Mouse (Mus musculus): ENCODE measurements around the gene E130114P18Rik. TPM values are rescaled to one million over a fixed set of nuclear protein-coding genes. Genes with fewer than 3 reads are reported as not detected.

Gene E130114P18Rik
- total and polyA plus RNA-seq, 2 experiments from 2014 or later = 15.2 to 19.3 TPM

DNA sequence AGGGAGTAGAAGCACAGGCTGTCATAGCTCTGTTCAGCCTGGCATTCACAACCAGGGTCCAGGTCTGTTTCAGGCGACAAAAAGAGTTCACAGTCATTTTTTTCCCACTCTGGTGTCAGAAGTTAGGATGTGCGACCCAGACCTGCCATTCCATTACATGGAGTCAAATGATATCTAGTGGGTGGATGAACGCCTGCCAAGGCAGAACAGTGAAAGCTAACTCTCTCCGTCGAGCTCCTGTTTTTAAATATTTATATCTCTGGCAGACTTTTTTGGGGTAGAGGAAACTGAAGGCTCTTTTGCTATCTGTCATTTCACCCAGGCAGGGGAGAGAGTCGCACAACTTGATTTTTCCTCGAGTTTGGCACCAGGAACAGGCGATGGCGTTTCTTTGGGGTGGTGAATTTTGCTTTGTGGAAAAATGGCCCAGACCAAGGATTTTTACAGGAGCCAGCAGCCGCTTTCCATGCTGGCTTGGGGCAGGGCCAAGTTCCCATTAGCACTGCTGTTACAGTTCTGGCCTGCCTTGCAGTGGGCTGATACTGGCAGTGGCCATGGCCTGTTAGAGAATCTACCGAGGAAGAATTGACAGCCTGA, 166.5 kb downstream of the E130114P18Rik start:
- Histone ChIP-seq H3K9ac (no peak overlapping the region), H3K27me3 (ENCODE audit: insufficient read depth, low read length) (no peaks in the 10 kb centered on the region), H3K4me1 (ENCODE audit: insufficient read depth) (peaks cover 26% of the 10 kb centered on the region), H3K9me3 (ENCODE audit: low read length) (no peaks in the 10 kb centered on the region), H3K4me3 (ENCODE audit: low read depth, low read length) (no peak overlapping the region), H3K27ac (ENCODE audit: low read depth, low read length) (peak overlapping the region; percentile 46), H3K36me3 (ENCODE audit: insufficient read depth) (no peaks in the 10 kb centered on the region), H3K4me2 (ENCODE audit: low read depth) (no peak overlapping the region)
- 28% methylated on average over 11 of the region's 11 CpGs for WGBS
- ATAC-seq (peak; percentile 72), DNase-seq (peak; percentile 81)
- no peak for TF ChIP-seq CTCF (IDR thresholded peaks at IDR 0.05; ENCODE audit: low read depth)

DNA sequence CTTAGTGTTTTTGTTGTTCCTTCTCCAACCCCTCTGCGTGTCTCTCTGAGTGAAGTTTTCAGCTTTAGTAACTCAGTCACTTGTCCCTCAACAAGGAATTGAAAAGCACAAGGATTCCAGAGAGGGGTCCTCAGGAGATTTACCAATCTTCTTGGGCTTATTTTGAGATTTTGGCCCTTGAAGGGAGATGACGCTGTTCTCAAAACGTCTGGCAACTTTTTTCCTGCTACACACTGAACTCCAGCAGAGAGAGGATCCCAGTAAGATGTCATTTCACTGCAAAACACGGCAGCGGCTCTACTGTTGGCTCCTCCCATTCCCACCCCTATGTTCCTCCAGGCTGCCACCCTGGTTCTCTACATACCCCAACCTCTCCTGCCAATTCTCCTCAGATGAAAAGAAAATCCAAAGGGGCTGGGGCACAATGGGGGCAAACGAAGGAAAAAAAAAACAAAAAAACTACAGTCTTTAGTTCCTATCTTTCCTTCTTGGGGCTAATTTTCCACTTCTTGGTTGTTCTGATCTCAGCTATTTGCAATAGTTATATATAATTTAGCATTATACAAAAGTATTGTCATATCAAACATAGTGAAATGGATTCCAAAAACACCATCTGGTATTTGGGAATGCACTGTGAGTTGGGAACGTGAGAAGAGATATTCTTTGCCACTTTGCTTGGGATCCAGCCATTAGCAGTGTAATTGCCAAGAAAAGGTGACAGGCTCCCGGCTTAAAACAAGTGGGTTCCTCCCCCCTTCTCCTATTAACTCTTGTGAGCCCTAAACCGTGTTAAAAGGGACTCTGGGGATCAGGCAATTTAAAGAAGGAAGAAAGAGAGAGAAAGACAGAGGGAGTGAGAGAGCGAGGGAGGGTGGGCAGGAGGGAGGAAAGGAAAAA, 167.8 kb downstream of the E130114P18Rik start:
- Histone ChIP-seq H3K4me1 (ENCODE audit: insufficient read depth) (peaks cover 26% of the 10 kb centered on the region), H3K9ac (no peak overlapping the region), H3K4me2 (ENCODE audit: low read depth) (peak overlapping the region; percentile 15), H3K9me3 (ENCODE audit: low read length) (no peaks in the 10 kb centered on the region), H3K36me3 (ENCODE audit: insufficient read depth) (no peaks in the 10 kb centered on the region), H3K27me3 (ENCODE audit: insufficient read depth, low read length) (no peaks in the 10 kb centered on the region), H3K27ac (ENCODE audit: low read depth, low read length) (peak overlapping the region; percentile 46), H3K4me3 (ENCODE audit: low read depth, low read length) (no peak overlapping the region)
- ATAC-seq (peak; percentile 69), DNase-seq (peak; percentile 87)
- no peak for TF ChIP-seq CTCF (IDR thresholded peaks at IDR 0.05; ENCODE audit: low read depth)
- WGBS = 8% methylated on average over 10 of the region's 10 CpGs

DNA sequence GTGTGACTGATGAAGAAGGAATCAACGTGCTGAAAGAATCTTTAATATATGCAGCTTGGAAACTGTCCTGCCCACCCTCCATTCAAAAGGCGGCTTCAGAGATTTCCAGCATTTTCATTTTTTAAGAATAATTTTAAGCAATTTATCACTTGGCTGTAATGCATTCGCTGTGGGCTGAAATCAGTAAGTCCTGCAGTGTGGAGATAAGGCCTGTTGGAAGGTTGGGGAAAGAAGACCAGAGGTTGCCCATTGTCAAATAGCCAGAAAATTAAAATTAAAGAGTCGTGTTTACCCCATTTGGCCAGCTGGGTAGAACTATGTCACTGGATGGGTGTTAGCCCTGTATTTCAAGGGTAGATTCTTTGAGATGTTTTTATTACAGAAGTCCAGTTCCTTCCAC, 168.5 kb downstream of the E130114P18Rik start:
- peaks cover 26% of the 10 kb centered on the region for H3K4me1 ChIP-seq (ENCODE audit: insufficient read depth)
- 44% methylated on average over 4 of the region's 4 CpGs for WGBS
- DNase-seq = no peak

DNA sequence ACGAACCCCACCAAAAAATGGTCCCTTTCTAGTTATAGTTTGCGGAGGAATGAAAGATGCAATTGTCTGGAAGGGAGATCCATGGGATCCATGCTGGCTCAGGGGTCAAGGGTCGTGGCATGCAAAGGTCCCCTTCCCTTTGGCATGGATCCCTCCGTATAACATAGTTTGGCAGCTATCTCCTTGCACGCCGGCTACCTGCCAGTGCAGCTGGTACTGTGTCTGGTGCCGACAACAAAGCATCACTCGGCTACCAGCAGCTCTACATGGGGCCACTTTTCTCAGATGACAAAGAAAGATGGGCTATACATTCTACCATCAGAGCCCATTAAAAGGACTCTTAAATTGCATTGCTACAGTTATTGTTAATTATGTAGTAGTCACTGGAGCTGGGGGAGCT, 169.2 kb downstream of the E130114P18Rik start:
- no peaks in the 10 kb centered on the region for H3K9me3 ChIP-seq (ENCODE audit: low read length)
- 33% methylated on average over 8 of the region's 8 CpGs for WGBS
- H3K9ac ChIP-seq = no peak overlapping the region
- ATAC-seq (no peak), DNase-seq (no peak)
- peaks cover 26% of the 10 kb centered on the region for H3K4me1 ChIP-seq (ENCODE audit: insufficient read depth)
- H3K4me3 ChIP-seq (ENCODE audit: low read depth, low read length) = no peak overlapping the region
- TF ChIP-seq CTCF (IDR thresholded peaks at IDR 0.05; ENCODE audit: low read depth) = no peak
- H3K27ac ChIP-seq (ENCODE audit: low read depth, low read length) = 0 out of 2 replicates have a peak overlapping the region, but pooled peaks have one; percentile 46
- H3K4me2 ChIP-seq (ENCODE audit: low read depth) = no peak overlapping the region
- H3K27me3 ChIP-seq (ENCODE audit: insufficient read depth, low read length) = no peaks in the 10 kb centered on the region
- H3K36me3 ChIP-seq (ENCODE audit: insufficient read depth) = no peaks in the 10 kb centered on the region

More for the DNA sequence above, 168.5 kb downstream of the E130114P18Rik start:
- no peak overlapping the region for H3K4me2 ChIP-seq (ENCODE audit: low read depth)
- H3K9me3 ChIP-seq (ENCODE audit: low read length) = no peaks in the 10 kb centered on the region
- peak overlapping the region; percentile 46 for H3K27ac ChIP-seq (ENCODE audit: low read depth, low read length)
- no peak overlapping the region for H3K9ac ChIP-seq
- ATAC-seq = no peak
- no peak overlapping the region for H3K4me3 ChIP-seq (ENCODE audit: low read depth, low read length)
- H3K27me3 ChIP-seq (ENCODE audit: insufficient read depth, low read length) = no peaks in the 10 kb centered on the region
- TF ChIP-seq CTCF (IDR thresholded peaks at IDR 0.05; ENCODE audit: low read depth) = no peak
- no peaks in the 10 kb centered on the region for H3K36me3 ChIP-seq (ENCODE audit: insufficient read depth)

DNA sequence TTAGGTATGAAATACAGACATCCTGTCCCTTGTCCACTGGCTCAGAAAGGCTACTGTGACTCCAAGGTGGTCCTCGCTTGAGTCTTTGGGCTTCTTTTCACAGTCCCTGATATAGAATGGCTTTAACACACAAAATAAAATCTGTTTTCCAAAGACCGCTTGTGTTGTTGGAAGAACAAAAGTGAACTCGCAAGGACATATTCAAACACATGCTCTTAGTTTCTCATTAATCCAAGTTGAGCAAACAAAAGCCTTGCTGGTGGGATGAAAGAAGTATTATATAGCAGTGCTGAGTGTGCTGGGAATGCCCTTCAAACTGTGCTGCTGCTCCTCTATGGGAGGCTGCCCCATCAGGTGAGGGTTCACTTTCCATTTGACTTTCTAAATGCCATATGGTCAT, 169.7 kb downstream of the E130114P18Rik start:
- H3K9me3 ChIP-seq (ENCODE audit: low read length) = no peaks in the 10 kb centered on the region
- H3K9ac ChIP-seq = no peak overlapping the region
- H3K4me2 ChIP-seq (ENCODE audit: low read depth) = no peak overlapping the region
- no peak overlapping the region for H3K27ac ChIP-seq (ENCODE audit: low read depth, low read length)
- no peak for DNase-seq
- H3K27me3 ChIP-seq (ENCODE audit: insufficient read depth, low read length) = no peaks in the 10 kb centered on the region
- no peaks in the 10 kb centered on the region for H3K36me3 ChIP-seq (ENCODE audit: insufficient read depth)
- H3K4me1 ChIP-seq (ENCODE audit: insufficient read depth) = peaks cover 26% of the 10 kb centered on the region
- WGBS = 20% methylated on average over 3 of the region's 3 CpGs
- no peak overlapping the region for H3K4me3 ChIP-seq (ENCODE audit: low read depth, low read length)
- ATAC-seq = no peak
- no peak for TF ChIP-seq CTCF (IDR thresholded peaks at IDR 0.05; ENCODE audit: low read depth)

DNA sequence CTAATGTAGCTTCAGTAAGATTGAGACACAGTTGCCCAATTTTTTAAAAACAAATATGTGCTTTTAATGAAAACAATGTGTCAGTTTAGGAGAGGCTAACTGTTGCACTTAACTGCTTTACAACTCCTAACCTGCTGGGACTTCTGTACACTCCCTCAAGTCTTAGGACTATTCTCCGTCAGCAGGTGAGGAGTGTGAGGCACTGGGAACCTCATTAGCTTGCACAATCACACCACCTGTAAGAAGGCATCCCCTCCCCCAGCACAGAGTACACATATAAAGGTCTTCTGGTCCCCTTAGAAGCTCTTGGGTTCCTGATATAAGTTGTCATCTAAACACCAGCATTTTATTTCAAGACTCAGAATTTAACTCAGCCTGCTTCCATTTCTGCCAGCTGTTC, 170.7 kb downstream of the E130114P18Rik start:
- DNase-seq (no peak), ATAC-seq (no peak)
- Histone ChIP-seq H3K4me3 (ENCODE audit: low read depth, low read length) (no peak overlapping the region), H3K4me2 (ENCODE audit: low read depth) (no peak overlapping the region), H3K9me3 (ENCODE audit: low read length) (no peaks in the 10 kb centered on the region), H3K36me3 (ENCODE audit: insufficient read depth) (no peaks in the 10 kb centered on the region), H3K9ac (no peak overlapping the region), H3K27me3 (ENCODE audit: insufficient read depth, low read length) (no peaks in the 10 kb centered on the region), H3K4me1 (ENCODE audit: insufficient read depth) (peaks cover 26% of the 10 kb centered on the region), H3K27ac (ENCODE audit: low read depth, low read length) (no peak overlapping the region)
- WGBS = 58% methylated on average over 1 of the region's 1 CpGs
- TF ChIP-seq CTCF (IDR thresholded peaks at IDR 0.05; ENCODE audit: low read depth) = no peak

DNA sequence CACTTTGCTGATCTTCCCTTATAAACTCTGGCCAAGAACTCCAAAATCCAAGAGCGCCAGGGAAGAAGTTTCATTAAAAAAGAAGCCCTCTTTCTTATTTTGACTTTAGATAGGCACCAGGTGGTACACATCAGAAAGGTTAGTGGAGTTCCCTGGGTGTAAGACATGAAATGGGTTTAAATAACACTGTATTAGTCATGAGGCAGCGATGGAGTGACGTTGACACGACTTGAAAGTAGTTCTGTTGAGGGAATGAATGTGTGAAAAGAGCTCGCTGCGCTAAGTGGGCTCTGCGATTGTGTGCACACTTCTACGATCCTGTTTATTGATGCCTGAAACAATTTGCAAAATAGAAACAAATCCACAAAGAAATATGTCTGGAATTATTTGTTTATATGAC, 171.4 kb downstream of the E130114P18Rik start:
- Histone ChIP-seq H3K9ac (no peak overlapping the region), H3K4me1 (ENCODE audit: insufficient read depth) (peaks cover 21% of the 10 kb centered on the region), H3K4me2 (ENCODE audit: low read depth) (no peak overlapping the region), H3K4me3 (ENCODE audit: low read depth, low read length) (no peak overlapping the region), H3K9me3 (ENCODE audit: low read length) (no peaks in the 10 kb centered on the region), H3K27ac (ENCODE audit: low read depth, low read length) (no peak overlapping the region), H3K36me3 (ENCODE audit: insufficient read depth) (no peaks in the 10 kb centered on the region), H3K27me3 (ENCODE audit: insufficient read depth, low read length) (no peaks in the 10 kb centered on the region)
- ATAC-seq (no peak), DNase-seq (no peak)
- WGBS = 44% methylated on average over 8 of the region's 8 CpGs
- TF ChIP-seq CTCF (IDR thresholded peaks at IDR 0.05; ENCODE audit: low read depth) = no peak

Measured in forebrain, postnatal 0 days (tissue).